Mouse (Mus musculus): Measurements from ENCODE around the gene Tdrd1. TPM values are rescaled to one million over a fixed set of nuclear protein-coding genes. Genes with fewer than 3 reads are reported as not detected.

The Tdrd1 gene
- polyA plus RNA-seq, 1 experiment from 2014 or later = 1.3 TPM

DNA sequence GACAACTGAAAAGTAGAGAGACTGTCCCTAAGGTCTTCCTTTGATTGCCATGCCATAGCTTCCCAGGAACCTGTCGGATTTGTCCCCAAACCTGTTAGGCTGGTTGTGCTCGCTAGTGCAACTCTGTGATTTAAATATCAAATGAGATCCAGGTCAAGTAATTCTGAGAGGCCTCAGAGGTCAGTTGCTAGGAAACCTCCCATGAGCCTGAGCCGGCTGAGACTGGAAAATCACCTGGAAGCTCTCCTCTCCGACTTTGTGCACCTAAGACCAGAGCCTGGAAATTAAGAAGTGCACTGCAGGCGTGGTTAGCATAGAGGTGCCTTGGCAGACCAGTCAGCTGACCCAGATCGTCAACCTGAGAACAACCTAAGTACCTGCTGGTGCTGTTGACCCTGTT is 89.1 kb downstream of the Tdrd1 start:
- Histone ChIP-seq H3K9ac (no peak overlapping the region), H3K4me3 (no peak overlapping the region), H3K9me3 (no peaks in the 10 kb centered on the region), H3K36me3 (peaks cover 12% of the 10 kb centered on the region), H3K27me3 (no peaks in the 10 kb centered on the region), H3K4me1 (peaks cover 8% of the 10 kb centered on the region), H3K4me2 (no peak overlapping the region), H3K27ac (no peak overlapping the region)
- 37% methylated on average over 6 of the region's 6 CpGs for WGBS
- no peak for ATAC-seq (ENCODE audit: insufficient number of reproducible peaks, insufficient read depth, low FRiP score, low TSS enrichment, low read depth)

Other genes starting within 250 kb of the Tdrd1 start
- gene Adrb1, start 104.0 kb upstream of the Tdrd1 start, polyA plus RNA-seq (2015; fragmentation: Nextera tagmentation; extraction: Ambion mirVana) = 1.7 and 1.8 TPM in 2 replicates
- 24.8 and 27.7 TPM in 2 replicates for gene Ccdc186, start 4.0 kb upstream of the Tdrd1 start, polyA plus RNA-seq (2015; fragmentation: Nextera tagmentation; extraction: Ambion mirVana)
- gene Vwa2, start 48.0 kb downstream of the Tdrd1 start, polyA plus RNA-seq (2015; fragmentation: Nextera tagmentation; extraction: Ambion mirVana) = 7.5 and 8.0 TPM in 2 replicates
- gene Afap1l2, start 182.0 kb downstream of the Tdrd1 start, polyA plus RNA-seq (2015; fragmentation: Nextera tagmentation; extraction: Ambion mirVana) = 8.1 and 9.3 TPM in 2 replicates

Data from embryonic facial prominence, embryonic 13.5 days (tissue).